Mouse (Mus musculus): ENCODE measurements around the gene Isca2.

The Isca2 gene

DNA sequence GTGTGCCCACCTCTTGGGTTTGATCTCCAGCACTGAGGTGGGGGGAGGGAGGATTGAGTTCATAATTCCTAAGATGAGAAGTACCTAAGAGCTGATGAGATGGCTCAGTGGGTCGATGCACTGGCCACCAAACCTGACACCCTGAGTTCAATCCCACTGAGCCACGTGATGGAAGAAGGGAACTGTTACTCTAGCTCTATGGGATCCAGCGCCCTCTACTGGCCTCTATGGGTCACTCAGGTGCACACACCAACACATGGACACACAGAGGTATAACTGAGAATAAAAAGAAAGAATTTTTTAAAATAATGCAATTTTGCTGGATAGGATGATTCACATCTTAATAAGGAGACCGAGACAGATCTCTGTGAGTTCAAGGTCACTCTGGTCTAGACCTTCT lies 45.4 kb downstream of the Isca2 start:
- DNase-seq (ENCODE audit: low read depth) = no peak

DNA sequence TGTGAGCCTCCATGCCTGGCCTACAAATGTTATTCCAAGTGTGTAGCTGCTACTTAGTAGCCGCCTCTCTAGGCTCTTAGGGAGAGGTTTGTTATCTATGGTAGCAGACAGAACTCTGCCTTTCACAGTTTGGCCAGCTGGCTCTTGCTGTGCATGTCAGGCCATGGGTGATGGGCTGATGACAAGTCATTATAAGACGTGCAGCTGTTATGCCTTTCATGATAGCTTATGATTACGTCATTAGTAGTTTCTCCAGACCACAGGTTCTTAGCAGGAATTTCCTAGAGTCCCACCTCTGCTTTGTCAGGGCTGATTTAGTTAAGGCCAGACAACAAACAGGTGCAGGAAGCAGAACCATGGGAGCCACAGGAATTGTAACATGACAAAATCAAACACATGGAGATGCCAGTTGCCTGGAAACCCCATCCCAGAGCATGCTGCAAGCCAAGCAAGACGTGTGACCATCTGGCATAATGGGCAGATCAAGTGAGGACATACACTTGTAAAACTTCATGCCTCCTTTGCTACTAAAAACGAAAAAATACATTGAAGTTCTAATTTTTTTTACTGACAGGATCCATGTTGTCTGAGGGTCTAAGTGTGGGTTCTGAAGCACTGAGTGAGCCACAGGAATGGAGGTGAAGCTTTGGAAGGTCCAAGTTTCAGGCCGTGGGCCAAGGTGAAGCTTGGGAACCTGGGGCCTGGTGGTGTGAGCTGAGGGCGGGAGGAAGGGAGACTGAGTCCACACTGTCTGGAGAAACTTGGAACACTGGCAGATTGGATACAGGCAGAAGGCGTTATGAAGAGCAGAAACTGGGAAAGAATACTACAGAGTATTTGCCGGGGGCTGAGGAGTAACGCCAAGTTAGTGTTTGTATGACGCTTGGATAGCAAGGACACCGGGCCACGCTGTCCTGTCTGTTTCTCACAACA lies 46.5 kb downstream of the Isca2 start:
- no peak for DNase-seq (ENCODE audit: low read depth)

DNA sequence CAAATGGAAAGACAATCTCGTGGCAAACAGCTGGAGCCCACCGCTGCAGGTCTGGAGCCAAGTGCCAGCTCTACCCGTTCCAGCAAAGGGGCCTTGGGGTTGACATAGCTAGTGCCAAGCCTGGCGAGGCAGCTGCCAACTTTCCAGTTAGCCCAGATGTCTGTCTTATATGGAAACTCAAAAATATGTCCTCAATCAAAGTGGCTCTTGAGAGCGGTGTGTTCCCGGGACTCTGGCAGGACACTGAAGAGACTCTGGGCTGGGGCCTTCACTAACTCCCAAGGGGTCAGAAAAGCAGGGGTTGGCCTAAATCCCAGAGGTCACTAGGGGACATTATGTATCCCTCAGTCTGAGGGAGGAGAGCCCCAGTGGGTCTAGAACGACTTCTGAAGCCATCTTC lies 50.5 kb downstream of the Isca2 start:
- DNase-seq (ENCODE audit: low read depth) = no peak

DNA sequence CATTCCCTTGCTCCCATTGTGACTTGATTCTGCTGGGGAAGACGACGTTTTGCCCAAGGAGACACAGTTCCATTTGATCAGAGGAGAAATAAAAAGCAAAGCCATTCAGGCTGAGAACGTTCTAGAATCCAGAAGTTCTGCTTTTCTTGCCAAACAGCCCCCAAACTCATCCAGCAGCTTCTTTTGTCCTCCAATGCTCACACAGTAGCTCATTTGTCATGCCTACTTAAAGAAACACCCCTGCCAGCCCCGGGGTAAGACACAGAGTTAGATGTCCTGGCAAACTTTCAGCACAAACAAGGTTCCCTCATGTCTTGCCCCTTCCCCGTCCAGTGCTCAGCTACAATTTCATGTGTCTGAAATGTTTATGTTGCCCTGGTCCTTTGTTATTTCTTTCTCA lies 51.2 kb downstream of the Isca2 start:
- DNase-seq (ENCODE audit: low read depth) = no peak
